Comparison of ENCODE assay signal across 8 mouse cellular contexts in the genomic region with DNA sequence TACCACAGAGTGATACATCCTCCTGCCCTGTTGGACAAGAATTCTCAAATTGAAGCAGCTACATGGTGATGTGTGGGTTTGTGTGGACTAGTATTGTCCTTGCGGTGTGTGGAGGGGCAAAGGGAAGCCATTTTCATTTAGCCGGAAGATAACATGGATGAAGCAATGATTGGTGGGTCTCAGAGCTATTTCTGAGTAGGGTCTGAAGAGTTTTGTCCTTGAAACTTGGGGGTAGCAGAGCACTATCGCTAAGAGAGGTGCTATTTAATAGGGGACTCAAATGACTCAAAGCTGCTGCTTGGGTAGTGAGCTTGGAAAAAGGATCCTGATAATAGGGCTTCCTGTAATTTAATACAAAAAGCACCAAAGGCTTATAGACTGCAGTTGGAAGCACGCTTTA. TPM values are rescaled to one million over a fixed set of nuclear protein-coding genes. Genes with fewer than 3 reads are reported as not detected.
A peak's percentile ranks its signal among the peaks of the same experiment; 100 is the strongest.
DNase-seq lines count a peak whose midpoint lies in the region; ATAC-seq lines count a peak whose summit lies in the region.

No protein-coding gene starts in this region.

- no peaks in the 10 kb centered on the region for H3K9me3 ChIP-seq in heart, embryonic 15.5 days (replicated peaks)
- no peaks in the 10 kb centered on the region for H3K9me3 ChIP-seq in hindbrain, embryonic 15.5 days
- no peaks in the 10 kb centered on the region for H3K9me3 ChIP-seq in midbrain, embryonic 13.5 days

- intact Hi-C loops in left cerebral cortex, postnatal 10 days (cut with DNase I), result no loop called here

- H3K9ac ChIP-seq in heart, embryonic 15.5 days, result no peak overlapping the region
- no peak overlapping the region for H3K9ac ChIP-seq in hindbrain, embryonic 15.5 days
- no peak overlapping the region for H3K9ac ChIP-seq in midbrain, embryonic 13.5 days (replicated peaks)

- peak overlapping the region; percentile 98 for H3K4me3 ChIP-seq in heart, embryonic 15.5 days
- H3K4me3 ChIP-seq in hindbrain, embryonic 15.5 days, result peak overlapping the region; percentile 87; the same call in 1 of the 2 replicates
- peak overlapping the region; percentile 16 for H3K4me3 ChIP-seq in midbrain, embryonic 13.5 days (replicated peaks)

- DNase-seq in heart, adult 18-20 months, result no peak
- peak; percentile 9 for DNase-seq in NIH3T3 (ENCODE audit: low read depth)
- DNase-seq in gastrocnemius, postnatal 10 days, result no peak
- no peak for DNase-seq in left cerebral cortex, postnatal 10 days (ENCODE audit: extremely low spot score in 1 of 2, low spot score in 2 of 2)
- DNase-seq in Muller cell, postnatal 12 days (ENCODE audit: inconsistent ontology term), result no peak

- WGBS in heart, embryonic 15.5 days, result 85% methylated on average over 4 of the region's 4 CpGs
- 84% methylated on average over 4 of the region's 4 CpGs for WGBS in hindbrain, embryonic 15.5 days
- WGBS in midbrain, embryonic 13.5 days, result 78% methylated on average over 4 of the region's 4 CpGs

- no peak for ATAC-seq in heart, embryonic 15.5 days (replicated peaks; ENCODE audit: insufficient number of reproducible peaks, insufficient read depth, low FRiP score, low read depth)
- no peak for ATAC-seq in hindbrain, embryonic 15.5 days (ENCODE audit: low FRiP score, low read depth)
- peak; percentile 2; the same call in 1 of the 2 replicates for ATAC-seq in midbrain, embryonic 13.5 days

- H3K36me3 ChIP-seq in heart, embryonic 15.5 days, result peaks cover 9% of the 10 kb centered on the region
- peaks cover 8% of the 10 kb centered on the region; the same call in 1 of the 2 replicates for H3K36me3 ChIP-seq in hindbrain, embryonic 15.5 days
- peaks cover 26% of the 10 kb centered on the region for H3K36me3 ChIP-seq in midbrain, embryonic 13.5 days

- H3K4me1 ChIP-seq in heart, embryonic 15.5 days (replicated peaks), result peaks cover 30% of the 10 kb centered on the region
- peaks cover 33% of the 10 kb centered on the region for H3K4me1 ChIP-seq in hindbrain, embryonic 15.5 days (replicated peaks)
- peaks cover 29% of the 10 kb centered on the region for H3K4me1 ChIP-seq in midbrain, embryonic 13.5 days (replicated peaks)

- no peaks in the 10 kb centered on the region for H3K27me3 ChIP-seq in heart, embryonic 15.5 days
- H3K27me3 ChIP-seq in hindbrain, embryonic 15.5 days, result no peaks in the 10 kb centered on the region
- no peaks in the 10 kb centered on the region for H3K27me3 ChIP-seq in midbrain, embryonic 13.5 days

- H3K4me2 ChIP-seq in heart, embryonic 15.5 days, result peak overlapping the region; percentile 90
- H3K4me2 ChIP-seq in hindbrain, embryonic 15.5 days, result peak overlapping the region; percentile 46
- H3K4me2 ChIP-seq in midbrain, embryonic 13.5 days (replicated peaks), result peak overlapping the region; percentile 94

- H3K27ac ChIP-seq in heart, embryonic 15.5 days, result no peak overlapping the region
- H3K27ac ChIP-seq in hindbrain, embryonic 15.5 days (replicated peaks), result peak overlapping the region; percentile 26; the same call in 1 of the 2 replicates
- H3K27ac ChIP-seq in midbrain, embryonic 13.5 days, result no peak overlapping the region

RNA-seq across cellular contexts. Expression of gene Wbp1l, which starts 0.7 kb away (rescaled TPM):
- polyA plus RNA-seq in heart, embryonic 15.5 days (2015; fragmentation: Nextera tagmentation; extraction: Ambion mirVana), result 51.6 and 58.6 TPM in 2 replicates
- total RNA-seq in heart, adult 18-20 months (2021), result 10 to 100 TPM; 46.9 to 60.7 TPM
- polyA plus RNA-seq in hindbrain, embryonic 15.5 days (2015; fragmentation: Nextera tagmentation; extraction: Ambion mirVana), result 37.4 and 41.1 TPM in 2 replicates
- polyA plus RNA-seq in midbrain, embryonic 13.5 days (2015; fragmentation: Nextera tagmentation; extraction: Ambion mirVana), result 38.9 and 41.9 TPM in 2 replicates
- total RNA-seq in gastrocnemius, postnatal 10 days (2021), result 10 to 100 TPM; 38.3 to 41.6 TPM
- 10 to 100 TPM; 35.2 to 41.7 TPM for total RNA-seq in left cerebral cortex, postnatal 10 days (2021)

RNA-seq across cellular contexts. Expression of gene Sfxn2, which starts 25.0 kb away (rescaled TPM):
- polyA plus RNA-seq in heart, embryonic 15.5 days (2015; fragmentation: Nextera tagmentation; extraction: Ambion mirVana), result 8.8 and 10.9 TPM in 2 replicates
- 1 to 10 TPM; 2.0 to 2.8 TPM for total RNA-seq in heart, adult 18-20 months (2021)
- polyA plus RNA-seq in hindbrain, embryonic 15.5 days (2015; fragmentation: Nextera tagmentation; extraction: Ambion mirVana), result 10.2 and 11.3 TPM in 2 replicates
- 10.3 and 11.9 TPM in 2 replicates for polyA plus RNA-seq in midbrain, embryonic 13.5 days (2015; fragmentation: Nextera tagmentation; extraction: Ambion mirVana)
- 1 to 10 TPM; 5.5 to 7.3 TPM for total RNA-seq in gastrocnemius, postnatal 10 days (2021)
- total RNA-seq in left cerebral cortex, postnatal 10 days (2021), result 1 to 10 TPM; 7.8 to 8.1 TPM

RNA-seq across cellular contexts. Expression of gene Arl3, which starts 25.2 kb away (rescaled TPM):
- polyA plus RNA-seq in heart, embryonic 15.5 days (2015; fragmentation: Nextera tagmentation; extraction: Ambion mirVana), result 86.9 and 91.8 TPM in 2 replicates
- total RNA-seq in heart, adult 18-20 months (2021), result 10 to 100 TPM; 34.6 to 38.1 TPM
- 208 and 221 TPM in 2 replicates for polyA plus RNA-seq in hindbrain, embryonic 15.5 days (2015; fragmentation: Nextera tagmentation; extraction: Ambion mirVana)
- polyA plus RNA-seq in midbrain, embryonic 13.5 days (2015; fragmentation: Nextera tagmentation; extraction: Ambion mirVana), result 226 and 238 TPM in 2 replicates
- 10 to 100 TPM; 48.9 to 50.5 TPM for total RNA-seq in gastrocnemius, postnatal 10 days (2021)
- 100 to 1,000 TPM; 103 to 104 TPM for total RNA-seq in left cerebral cortex, postnatal 10 days (2021)

Comparison
In these comparisons a context has a peak if more than half of its experiments do, and no peak if none do; other contexts are left out.
1. H3K4me3 ChIP-seq: peak in every context shown above with its lines; median percentile 98 in heart, embryonic 15.5 days; 87 in hindbrain, embryonic 15.5 days; 16 in midbrain, embryonic 13.5 days.